Mouse (Mus musculus): ENCODE measurements around the gene Pigk. TPM values are rescaled to one million over a fixed set of nuclear protein-coding genes. Genes with fewer than 3 reads are reported as not detected.
A peak's percentile ranks its signal among the peaks of the same experiment; 100 is the strongest.

Pigk gene
- polyA plus RNA-seq, 1 experiment from 2014 or later = 44.6 TPM

GRCm38 (mm10) chr3:152914376-152914775 lies 200.5 kb downstream of the Pigk start:
- TF ChIP-seq CTCF (IDR thresholded peaks at IDR 0.05) = no peak
- no peak for TF ChIP-seq EP300 (IDR thresholded peaks at IDR 0.05)
- no peak for ATAC-seq

GRCm38 (mm10) chr3:152917579-152917978 lies 203.7 kb downstream of the Pigk start:
- Histone ChIP-seq H3K4me2 (replicated peaks; ENCODE audit: low read depth, low read length) (no peak overlapping the region), H3K27me3 (replicated peaks; ENCODE audit: insufficient read depth, low read length) (no peaks in the 10 kb centered on the region), H3K36me3 (ENCODE audit: insufficient read depth, low read length) (no peaks in the 10 kb centered on the region), H3K4me1 (ENCODE audit: insufficient read depth, low read depth, low read length) (no peaks in the 10 kb centered on the region), H3K9ac (replicated peaks; ENCODE audit: low read depth) (no peak overlapping the region), H3K4me3 (ENCODE audit: low read depth, low read length) (no peak overlapping the region), H3K27ac (ENCODE audit: low read length) (no peak overlapping the region), H3K9me3 (ENCODE audit: low read length) (no peaks in the 10 kb centered on the region)
- TF ChIP-seq EP300 (IDR thresholded peaks at IDR 0.05) = no peak
- no peak for TF ChIP-seq CTCF (IDR thresholded peaks at IDR 0.05)
- WGBS = 70% methylated on average over 8 of the region's 8 CpGs
- DNase-seq (ENCODE audit: low spot score) (no peak), ATAC-seq (no peak)

More at GRCm38 (mm10) chr3:152914376-152914775, 200.5 kb downstream of the Pigk start:
- no peaks in the 10 kb centered on the region for H3K4me1 ChIP-seq (ENCODE audit: insufficient read depth, low read depth, low read length)
- H3K27ac ChIP-seq (ENCODE audit: low read length) = no peak overlapping the region
- H3K9me3 ChIP-seq (ENCODE audit: low read length) = no peaks in the 10 kb centered on the region
- H3K27me3 ChIP-seq (replicated peaks; ENCODE audit: insufficient read depth, low read length) = no peaks in the 10 kb centered on the region
- no peak overlapping the region for H3K4me3 ChIP-seq (ENCODE audit: low read depth, low read length)
- DNase-seq (ENCODE audit: low spot score) = no peak
- H3K36me3 ChIP-seq (ENCODE audit: insufficient read depth, low read length) = no peaks in the 10 kb centered on the region
- no peak overlapping the region for H3K9ac ChIP-seq (replicated peaks; ENCODE audit: low read depth)
- 83% methylated on average over 6 of the region's 6 CpGs for WGBS
- H3K4me2 ChIP-seq (replicated peaks; ENCODE audit: low read depth, low read length) = no peak overlapping the region

GRCm38 (mm10) chr3:152919101-152919500 lies 205.2 kb downstream of the Pigk start:
- Histone ChIP-seq H3K9me3 (ENCODE audit: low read length) (no peaks in the 10 kb centered on the region), H3K4me3 (ENCODE audit: low read depth, low read length) (no peak overlapping the region), H3K36me3 (ENCODE audit: insufficient read depth, low read length) (no peaks in the 10 kb centered on the region), H3K27me3 (replicated peaks; ENCODE audit: insufficient read depth, low read length) (no peaks in the 10 kb centered on the region), H3K4me1 (ENCODE audit: insufficient read depth, low read depth, low read length) (peaks cover 4% of the 10 kb centered on the region; the same call in 1 of the 2 replicates), H3K27ac (ENCODE audit: low read length) (no peak overlapping the region), H3K4me2 (replicated peaks; ENCODE audit: low read depth, low read length) (no peak overlapping the region), H3K9ac (replicated peaks; ENCODE audit: low read depth) (no peak overlapping the region)
- ATAC-seq (no peak), DNase-seq (ENCODE audit: low spot score) (no peak)
- no peak for TF ChIP-seq EP300 (IDR thresholded peaks at IDR 0.05)
- TF ChIP-seq CTCF (IDR thresholded peaks at IDR 0.05) = no peak
- WGBS = 56% methylated on average over 10 of the region's 10 CpGs

- ATAC-seq = 0 out of 2 replicates have a peak, but pooled peaks have one; percentile 19
- no peaks in the 10 kb centered on the region for H3K36me3 ChIP-seq (ENCODE audit: insufficient read depth, low read length)
- H3K4me3 ChIP-seq (ENCODE audit: low read depth, low read length) = no peak overlapping the region
- TF ChIP-seq CTCF (IDR thresholded peaks at IDR 0.05) = no peak
- TF ChIP-seq EP300 (IDR thresholded peaks at IDR 0.05) = no peak
- H3K9me3 ChIP-seq (ENCODE audit: low read length) = no peaks in the 10 kb centered on the region
- no peak overlapping the region for H3K9ac ChIP-seq (replicated peaks; ENCODE audit: low read depth)
- WGBS = 48% methylated on average over 3 of the region's 3 CpGs
- DNase-seq (ENCODE audit: low spot score) = no peak
- no peaks in the 10 kb centered on the region for H3K27me3 ChIP-seq (replicated peaks; ENCODE audit: insufficient read depth, low read length)
- no peak overlapping the region for H3K27ac ChIP-seq (ENCODE audit: low read length)
- peaks cover 4% of the 10 kb centered on the region; the same call in 1 of the 2 replicates for H3K4me1 ChIP-seq (ENCODE audit: insufficient read depth, low read depth, low read length)
- no peak overlapping the region for H3K4me2 ChIP-seq (replicated peaks; ENCODE audit: low read depth, low read length)
Observed at GRCm38 (mm10) chr3:152920365-152920764, 206.5 kb downstream of the Pigk start.

- ATAC-seq (no peak), DNase-seq (ENCODE audit: low spot score) (no peak)
- H3K27me3 ChIP-seq (replicated peaks; ENCODE audit: insufficient read depth, low read length) = no peaks in the 10 kb centered on the region
- H3K36me3 ChIP-seq (ENCODE audit: insufficient read depth, low read length) = no peaks in the 10 kb centered on the region
- H3K4me1 ChIP-seq (ENCODE audit: insufficient read depth, low read depth, low read length) = peaks cover 4% of the 10 kb centered on the region; the same call in 1 of the 2 replicates
- H3K9me3 ChIP-seq (ENCODE audit: low read length) = no peaks in the 10 kb centered on the region
- 36% methylated on average over 15 of the region's 15 CpGs for WGBS
- H3K27ac ChIP-seq (ENCODE audit: low read length) = no peak overlapping the region
- no peak overlapping the region for H3K9ac ChIP-seq (replicated peaks; ENCODE audit: low read depth)
- no peak overlapping the region for H3K4me3 ChIP-seq (ENCODE audit: low read depth, low read length)
- no peak for TF ChIP-seq EP300 (IDR thresholded peaks at IDR 0.05)
- no peak for TF ChIP-seq CTCF (IDR thresholded peaks at IDR 0.05)
- no peak overlapping the region for H3K4me2 ChIP-seq (replicated peaks; ENCODE audit: low read depth, low read length)
Observed at GRCm38 (mm10) chr3:152923530-152923929, 209.6 kb downstream of the Pigk start.

- 91% methylated on average over 8 of the region's 8 CpGs for WGBS
- TF ChIP-seq CTCF (IDR thresholded peaks at IDR 0.05) (no peak), EP300 (IDR thresholded peaks at IDR 0.05) (no peak)
- Histone ChIP-seq H3K4me3 (ENCODE audit: low read depth, low read length) (no peak overlapping the region), H3K27me3 (replicated peaks; ENCODE audit: insufficient read depth, low read length) (no peaks in the 10 kb centered on the region), H3K4me1 (ENCODE audit: insufficient read depth, low read depth, low read length) (peaks cover 4% of the 10 kb centered on the region; the same call in 1 of the 2 replicates), H3K9me3 (ENCODE audit: low read length) (no peaks in the 10 kb centered on the region), H3K36me3 (ENCODE audit: insufficient read depth, low read length) (no peaks in the 10 kb centered on the region), H3K9ac (replicated peaks; ENCODE audit: low read depth) (no peak overlapping the region), H3K27ac (ENCODE audit: low read length) (no peak overlapping the region), H3K4me2 (replicated peaks; ENCODE audit: low read depth, low read length) (no peak overlapping the region)
- DNase-seq (ENCODE audit: low spot score) (no peak), ATAC-seq (no peak)
Observed at GRCm38 (mm10) chr3:152925364-152925763, 211.5 kb downstream of the Pigk start.

DNA sequence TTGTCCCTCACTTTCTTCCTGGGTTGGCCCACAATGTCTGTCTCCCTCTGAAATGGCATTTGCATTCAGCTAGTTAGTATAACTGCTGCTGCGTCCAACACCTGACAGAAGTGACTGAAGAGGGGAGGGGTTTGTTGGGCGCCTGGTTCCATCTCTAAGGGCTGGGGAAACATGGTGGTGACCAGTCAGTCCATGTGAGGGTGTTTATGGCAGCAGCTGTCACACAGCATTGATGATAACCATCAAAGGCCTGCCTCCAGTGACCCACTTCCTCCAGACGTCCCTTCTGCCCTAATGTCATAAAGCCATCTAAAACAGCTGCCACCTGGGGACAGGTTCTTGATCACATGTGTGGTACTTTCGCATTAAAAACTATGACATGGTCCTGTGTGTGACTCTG lies 212.3 kb downstream of the Pigk start:
- no peaks in the 10 kb centered on the region for H3K9me3 ChIP-seq (ENCODE audit: low read length)
- no peaks in the 10 kb centered on the region for H3K36me3 ChIP-seq (ENCODE audit: insufficient read depth, low read length)
- no peak overlapping the region for H3K4me2 ChIP-seq (replicated peaks; ENCODE audit: low read depth, low read length)
- ATAC-seq = no peak
- WGBS = 52% methylated on average over 4 of the region's 4 CpGs
- no peak overlapping the region for H3K27ac ChIP-seq (ENCODE audit: low read length)
- H3K4me1 ChIP-seq (ENCODE audit: insufficient read depth, low read depth, low read length) = peaks cover 4% of the 10 kb centered on the region; the same call in 1 of the 2 replicates
- no peak for DNase-seq (ENCODE audit: low spot score)
- TF ChIP-seq CTCF (IDR thresholded peaks at IDR 0.05) (no peak), EP300 (IDR thresholded peaks at IDR 0.05) (no peak)
- H3K9ac ChIP-seq (replicated peaks; ENCODE audit: low read depth) = no peak overlapping the region
- no peak overlapping the region for H3K4me3 ChIP-seq (ENCODE audit: low read depth, low read length)
- no peaks in the 10 kb centered on the region for H3K27me3 ChIP-seq (replicated peaks; ENCODE audit: insufficient read depth, low read length)
